Mouse (Mus musculus): ENCODE data around the gene Ripply2.

Gene Ripply2

DNA sequence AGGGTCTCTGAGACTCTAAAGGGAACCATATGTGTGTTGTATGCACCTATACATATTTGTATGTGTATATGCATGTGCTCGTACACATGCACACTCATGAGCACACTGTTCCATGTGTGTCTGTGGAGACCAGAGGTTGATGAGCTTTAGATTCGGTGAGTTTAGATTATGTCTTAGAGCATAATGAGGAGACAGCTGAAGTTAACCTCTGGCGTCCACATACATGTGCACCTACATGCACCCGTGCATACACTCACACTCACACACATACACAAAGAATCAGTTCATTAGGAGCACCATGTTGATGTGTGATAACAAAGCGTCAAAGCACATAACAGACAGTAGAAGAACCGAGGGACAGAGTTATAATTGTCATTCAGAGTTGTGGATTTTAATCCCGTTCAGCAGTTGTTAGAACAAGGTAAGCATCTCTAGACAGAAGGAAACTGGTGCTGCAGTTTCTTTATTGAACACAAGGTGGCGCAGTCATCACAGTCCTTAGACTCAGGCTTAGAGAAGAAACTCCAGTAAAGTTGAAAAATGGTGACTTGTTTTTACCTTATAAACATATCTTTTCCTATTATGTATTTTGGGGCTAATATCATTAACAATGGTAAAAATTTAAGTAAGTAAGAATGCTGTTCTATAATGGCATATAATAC, 12.2 kb downstream of the Ripply2 start:
- DNase-seq = peak; percentile 74 to 77

DNA sequence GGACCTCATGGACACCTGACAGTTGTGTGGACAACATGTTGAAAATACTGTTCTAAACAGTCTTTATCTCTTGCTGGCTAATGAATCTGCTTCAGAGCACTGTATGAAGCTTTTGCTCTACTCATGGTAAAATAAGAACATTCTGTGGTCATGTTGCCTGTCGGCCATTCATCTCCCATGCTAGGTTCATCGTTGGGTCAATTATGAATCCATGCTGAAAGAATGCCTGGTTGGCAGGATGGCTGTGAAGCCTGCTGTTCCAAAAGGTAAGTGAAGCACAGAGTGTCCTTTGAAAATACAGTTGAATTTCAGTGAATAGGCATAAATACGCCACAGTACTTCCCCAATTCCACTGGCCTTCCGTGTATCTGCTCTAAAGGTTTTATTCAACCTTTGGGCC, 16.9 kb downstream of the Ripply2 start:
- DNase-seq = no peak

DNA sequence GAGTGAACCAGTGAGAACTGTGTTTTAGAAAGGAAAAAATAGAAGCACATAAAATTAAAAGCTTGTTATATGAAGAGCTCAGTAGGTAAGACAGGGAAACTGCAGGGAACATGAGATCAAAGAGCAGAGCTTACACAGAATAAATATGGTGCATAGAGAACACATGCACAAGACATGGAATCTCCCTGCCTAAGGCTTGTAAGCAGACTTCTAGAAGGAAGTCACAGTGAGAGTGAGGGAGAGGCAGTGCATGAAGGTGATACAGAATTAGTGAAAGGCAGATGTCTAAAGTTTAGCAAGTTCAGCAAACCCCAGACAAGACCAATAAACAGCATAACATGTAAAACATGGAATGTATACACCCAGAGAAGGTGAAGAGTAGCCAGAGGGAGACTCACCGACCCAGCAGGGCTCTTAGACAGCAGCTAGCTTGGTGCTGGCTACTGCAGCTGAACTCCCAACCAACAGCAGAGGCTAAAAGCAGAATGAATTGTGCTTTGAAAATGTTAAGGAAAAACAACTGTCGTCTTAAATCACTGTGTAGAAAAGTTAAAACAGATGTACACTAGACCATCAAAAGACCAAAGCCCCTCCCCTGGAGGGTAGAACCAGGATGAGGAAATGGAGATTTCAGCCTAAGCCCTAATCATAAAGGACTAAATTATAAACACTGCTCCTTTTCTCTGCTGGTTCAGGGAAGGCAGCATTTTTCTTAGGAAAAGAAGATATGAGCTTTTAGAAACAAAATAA, 19.7 kb downstream of the Ripply2 start:
- DNase-seq = no peak

DNA sequence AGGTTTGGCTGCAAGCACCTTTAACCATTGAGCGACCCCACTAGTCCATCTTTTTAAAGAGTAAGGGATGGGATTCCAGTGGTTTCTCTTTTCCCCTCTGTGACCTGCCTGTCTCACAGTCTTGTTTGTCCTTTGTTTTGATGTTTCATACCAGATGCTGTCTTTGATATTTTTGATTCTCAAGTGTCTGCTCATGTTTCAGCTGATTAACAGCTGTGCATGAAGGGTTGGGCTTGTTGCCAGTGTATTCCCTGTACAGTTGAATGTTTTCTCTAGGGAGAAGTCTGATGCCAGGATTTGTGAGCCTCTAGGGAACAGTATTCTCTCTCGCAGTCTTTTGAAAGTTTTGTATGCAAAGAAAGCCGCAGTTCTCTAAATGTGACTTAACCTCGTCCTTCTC, 34.1 kb downstream of the Ripply2 start:
- DNase-seq = no peak

DNA sequence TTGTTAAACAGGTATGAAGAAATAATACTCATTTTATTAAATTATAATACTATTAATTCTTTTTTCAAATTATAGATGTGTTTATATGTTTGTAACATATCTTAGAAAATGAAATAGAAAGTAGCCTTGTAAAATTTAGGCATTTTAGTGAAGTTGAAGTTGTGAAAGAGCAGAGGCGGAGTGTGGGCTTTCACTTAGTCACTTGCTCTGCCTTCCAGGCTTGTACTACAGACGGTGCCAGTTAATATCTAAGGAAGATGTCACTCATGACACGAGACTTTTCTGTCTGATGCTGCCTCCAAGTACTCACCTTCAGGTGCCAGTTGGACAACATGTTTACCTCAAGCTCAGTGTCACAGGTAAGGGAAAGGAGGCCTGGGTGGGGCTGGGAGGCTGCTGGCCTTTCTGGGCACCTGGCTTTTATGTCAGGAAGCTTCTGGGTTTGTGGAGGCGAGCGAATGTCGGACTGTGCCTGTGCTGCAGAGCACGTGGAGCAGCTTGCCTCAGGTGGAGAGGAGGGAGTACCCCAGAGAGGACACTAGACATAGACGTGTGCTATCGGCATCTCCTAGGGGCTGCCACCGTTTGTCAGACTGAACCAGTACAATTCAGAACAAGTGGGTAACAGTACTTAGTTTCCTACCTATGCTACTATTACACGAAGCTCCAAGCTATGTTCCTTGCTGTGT, 40.4 kb downstream of the Ripply2 start:
- DNase-seq = no peak

DNA sequence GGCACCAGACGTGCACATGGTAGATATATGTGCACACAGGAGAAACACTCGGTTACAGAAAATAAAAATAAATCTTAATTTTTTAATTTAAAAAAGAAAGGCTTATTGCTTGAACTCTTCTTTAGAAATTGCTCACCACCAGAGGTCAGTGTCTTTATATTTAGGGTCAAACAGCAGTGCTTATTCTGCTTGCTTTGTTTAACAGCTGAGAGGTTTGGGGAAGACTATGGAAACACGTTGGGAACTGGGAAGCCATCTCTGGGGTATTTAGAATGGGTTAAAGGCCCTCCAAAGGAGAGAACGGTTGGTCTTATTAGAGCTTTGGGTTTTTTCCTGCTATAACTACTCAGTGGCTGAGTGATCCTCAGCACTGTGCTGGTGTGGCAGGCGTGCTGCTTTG, 47.0 kb downstream of the Ripply2 start:
- DNase-seq = no peak

DNA sequence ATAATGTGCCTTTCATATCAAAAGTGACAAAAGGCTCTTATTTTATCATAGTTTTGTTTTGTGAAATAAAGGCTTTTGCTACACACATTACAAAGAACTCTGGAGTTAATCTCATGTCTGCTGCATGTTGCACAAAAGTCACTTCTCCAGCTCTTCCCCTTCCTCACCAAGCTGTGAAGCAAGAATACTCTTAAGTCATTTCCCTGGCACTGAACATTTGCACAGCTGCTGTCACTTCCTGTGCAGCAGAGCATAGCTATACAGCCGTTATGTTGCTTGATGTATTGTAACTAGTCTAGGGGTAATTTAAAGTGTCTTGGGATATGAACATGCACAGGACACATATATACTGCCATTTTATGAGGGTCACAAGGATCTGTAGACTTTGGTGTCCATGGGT, 52.8 kb downstream of the Ripply2 start:
- DNase-seq = no peak
